Mouse (Mus musculus): Measurements from ENCODE around the gene 2700049A03Rik.

DNA sequence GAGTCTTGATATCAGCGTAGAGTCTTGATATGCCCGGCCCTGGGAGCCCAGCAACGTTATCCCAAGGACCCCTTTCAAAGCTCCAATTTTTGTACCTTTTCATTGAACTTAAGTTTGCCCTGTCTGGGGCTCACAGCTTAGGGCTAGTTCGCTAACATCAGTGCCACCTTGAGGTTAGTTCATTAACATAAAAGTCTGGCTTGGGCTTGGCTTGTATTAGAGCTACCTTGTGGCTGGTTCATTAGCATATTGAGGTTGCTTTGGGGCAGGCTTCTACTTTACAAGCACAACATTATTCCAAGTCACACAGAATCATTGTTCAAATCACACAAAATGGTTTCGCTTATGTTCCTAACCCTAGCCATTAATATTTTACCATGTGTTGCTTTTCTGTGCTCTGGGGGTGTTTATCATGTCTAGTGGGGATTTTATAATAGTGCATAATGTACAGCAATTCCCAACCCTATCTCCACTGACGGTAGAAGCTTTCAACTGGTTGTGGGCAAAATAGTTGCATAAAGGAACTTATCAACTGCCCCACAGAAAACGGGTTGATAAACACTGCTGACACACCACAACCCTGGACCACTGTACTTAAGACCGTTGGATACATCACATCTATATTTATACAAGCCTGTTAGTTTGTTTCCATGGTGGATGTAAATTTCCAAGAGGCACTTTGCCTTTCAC, 139.4 kb downstream of the 2700049A03Rik start:
- no peak for TF ChIP-seq CTCF (IDR thresholded peaks at IDR 0.05; ENCODE audit: low read depth)
- no peak for TF ChIP-seq EP300 (IDR thresholded peaks at IDR 0.05; ENCODE audit: low read depth)

Measured in liver, embryonic 14.5 days (tissue).